Mouse (Mus musculus): Measurements from ENCODE around the gene Akirin2. TPM values are rescaled to one million over a fixed set of nuclear protein-coding genes. Genes with fewer than 3 reads are reported as not detected.

Akirin2 gene
- polyA plus RNA-seq (2014; fragmentation: Illumina TruSeq; extraction: RNeasy Lipid Tissue Mini Kit (QIAGEN cat#74804)) = 260 TPM

GRCm38 (mm10) chr4:34550748-34551097 lies at the start of gene Akirin2:
Gene Akirin2, plus strand, starts transcription at chr4:34550937.

GRCm38 (mm10) chr4:34614630-34615094 lies 63.9 kb downstream of the Akirin2 start, which contains the start of the genes Orc3 and Rars2:
Gene Orc3, minus strand, starts transcription at chr4:34614944.
Gene Rars2, plus strand, starts transcription at chr4:34614957.

Other genes with a start within 250 kb of the Akirin2 start
- 165 TPM for gene Orc3, start 64.0 kb downstream of the Akirin2 start, polyA plus RNA-seq (2014; fragmentation: Illumina TruSeq; extraction: RNeasy Lipid Tissue Mini Kit (QIAGEN cat#74804))
- 61.3 TPM for gene Rars2, start 64.0 kb downstream of the Akirin2 start, polyA plus RNA-seq (2014; fragmentation: Illumina TruSeq; extraction: RNeasy Lipid Tissue Mini Kit (QIAGEN cat#74804))
- 99.6 TPM for gene Slc35a1, start 136.5 kb downstream of the Akirin2 start, polyA plus RNA-seq (2014; fragmentation: Illumina TruSeq; extraction: RNeasy Lipid Tissue Mini Kit (QIAGEN cat#74804))
- 35.4 TPM for gene Cfap206, start 179.3 kb downstream of the Akirin2 start, polyA plus RNA-seq (2014; fragmentation: Illumina TruSeq; extraction: RNeasy Lipid Tissue Mini Kit (QIAGEN cat#74804))
- gene Gm136, start 205.3 kb downstream of the Akirin2 start, polyA plus RNA-seq (2014; fragmentation: Illumina TruSeq; extraction: RNeasy Lipid Tissue Mini Kit (QIAGEN cat#74804)) = not detected
- gene Smim8, start 227.5 kb downstream of the Akirin2 start, polyA plus RNA-seq (2014; fragmentation: Illumina TruSeq; extraction: RNeasy Lipid Tissue Mini Kit (QIAGEN cat#74804)) = 90.7 TPM